Mouse (Mus musculus) urinary bladder, postnatal 14 days (tissue): ENCODE measurements around the gene Rerg.

ENCODE experiments used
- DNase-seq: peaks from one replicate; pipeline ENCODE4 v3.0.0; 2021; ENCODE audit warnings: low spot score

The Rerg gene

GRCm38 (mm10) chr6:137162481-137162880, 7.8 kb downstream of the Rerg start:
- DNase-seq: no peak

DNA sequence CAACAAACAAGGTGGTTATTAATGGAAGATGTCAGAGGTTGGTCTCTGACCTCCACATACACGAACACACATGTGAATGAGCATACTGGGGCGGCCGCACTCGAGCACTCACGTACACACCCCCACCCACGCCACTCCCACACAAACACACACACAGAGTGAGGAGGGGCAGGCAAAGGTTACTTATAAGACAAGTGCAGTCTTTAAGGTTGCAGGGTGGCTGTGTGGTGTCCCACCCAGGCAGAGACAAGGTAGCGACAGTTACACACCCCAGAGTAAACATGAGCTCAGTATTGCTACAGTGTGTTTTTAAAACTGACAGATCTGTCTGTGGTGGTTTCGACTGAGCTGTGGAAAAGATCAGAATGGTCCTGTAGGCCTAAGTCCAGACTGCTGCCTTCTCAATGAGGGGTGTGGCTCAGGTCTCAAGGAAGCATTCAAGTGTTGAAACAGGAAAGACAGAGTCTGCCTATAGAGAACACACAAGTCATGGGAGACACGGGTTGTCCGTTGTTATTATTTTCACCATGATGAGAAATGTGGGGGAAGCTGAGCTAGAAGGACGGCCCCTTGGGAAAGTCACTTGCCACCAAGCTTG, 8.7 kb downstream of the Rerg start:
- no peak for DNase-seq

- DNase-seq: no peak
Measured at GRCm38 (mm10) chr6:137159372-137159926, 10.8 kb downstream of the Rerg start.

DNA sequence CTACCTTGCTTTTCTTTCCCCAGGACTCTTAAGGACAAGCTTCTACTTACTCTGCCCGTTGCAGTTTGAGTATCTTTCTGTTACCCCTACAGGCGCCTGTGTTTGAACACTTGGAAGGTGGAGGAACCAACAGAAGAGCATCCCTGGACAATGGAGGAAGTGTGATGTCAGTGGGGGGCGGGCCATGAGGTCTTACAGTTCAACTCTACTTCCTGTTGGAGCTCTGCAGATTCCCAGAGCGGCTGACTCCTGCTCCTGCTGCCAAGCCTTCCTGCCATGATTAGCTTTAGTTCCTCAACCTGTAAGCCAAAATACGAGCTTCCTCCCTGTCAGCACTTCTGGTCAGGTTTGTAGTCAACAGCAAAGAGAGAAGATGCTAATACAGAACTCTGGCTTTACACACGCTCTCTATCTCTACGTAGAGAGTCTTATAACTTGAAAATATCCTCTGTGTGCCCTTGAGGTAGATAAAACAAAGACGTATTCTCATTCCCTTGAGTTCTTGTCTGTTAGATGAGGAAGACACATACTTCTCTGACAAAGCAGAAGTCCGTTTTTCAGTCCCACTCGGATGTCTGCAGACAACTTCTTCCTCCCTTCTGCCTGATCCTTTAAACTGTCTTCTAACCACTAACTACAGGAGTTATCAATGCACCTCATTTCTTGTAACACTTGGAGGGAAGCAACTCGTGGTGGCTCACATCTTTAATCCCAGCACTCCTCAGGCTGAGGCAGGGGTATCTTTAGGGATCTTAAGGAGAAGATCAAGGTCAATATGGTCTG, 13.7 kb downstream of the Rerg start:
- DNase-seq: no peak

DNA sequence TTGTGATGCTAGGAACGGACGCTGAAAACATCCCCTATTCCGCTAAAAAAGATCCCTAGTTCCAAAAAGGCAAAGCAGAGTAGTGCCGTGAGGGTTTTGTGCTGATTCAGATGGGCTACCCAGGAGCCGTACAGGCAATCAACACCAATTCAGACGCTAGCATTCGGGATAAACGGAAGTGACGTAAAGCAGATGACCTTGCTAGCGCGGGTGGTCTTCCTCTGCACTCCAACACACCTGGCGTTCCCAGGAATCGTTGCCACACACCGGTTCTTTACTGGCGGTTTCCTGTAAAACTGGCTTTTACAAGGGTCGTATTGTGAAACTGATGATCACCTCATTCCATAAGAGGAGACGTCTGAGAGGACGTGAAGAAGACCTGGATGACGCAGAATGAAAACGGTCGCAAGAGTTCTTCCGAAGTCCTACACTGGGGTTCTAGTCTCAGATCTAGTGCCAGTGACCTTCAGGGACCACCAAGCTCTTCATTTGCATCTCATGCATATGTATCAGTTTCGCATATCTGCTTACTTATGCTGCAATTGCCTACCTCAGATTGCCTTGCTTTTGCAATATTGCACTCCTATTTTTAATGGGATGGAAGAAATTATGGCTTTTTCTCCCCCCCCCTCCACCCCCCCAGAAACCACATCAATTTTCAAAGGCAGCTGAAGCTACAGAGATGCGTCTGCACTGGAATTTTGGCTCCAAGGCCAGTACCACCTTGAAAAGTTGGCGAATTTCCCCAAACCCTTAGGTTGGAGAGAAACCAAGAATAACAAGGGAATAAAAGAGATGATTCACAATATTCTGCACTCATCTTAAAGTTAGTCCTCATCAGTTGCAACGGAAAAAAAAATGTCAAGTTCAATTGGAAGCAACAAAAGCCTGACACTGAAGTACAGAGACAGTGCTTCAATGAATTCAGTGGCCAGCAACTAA, 14.8 kb downstream of the Rerg start:
- DNase-seq: no peak

DNA sequence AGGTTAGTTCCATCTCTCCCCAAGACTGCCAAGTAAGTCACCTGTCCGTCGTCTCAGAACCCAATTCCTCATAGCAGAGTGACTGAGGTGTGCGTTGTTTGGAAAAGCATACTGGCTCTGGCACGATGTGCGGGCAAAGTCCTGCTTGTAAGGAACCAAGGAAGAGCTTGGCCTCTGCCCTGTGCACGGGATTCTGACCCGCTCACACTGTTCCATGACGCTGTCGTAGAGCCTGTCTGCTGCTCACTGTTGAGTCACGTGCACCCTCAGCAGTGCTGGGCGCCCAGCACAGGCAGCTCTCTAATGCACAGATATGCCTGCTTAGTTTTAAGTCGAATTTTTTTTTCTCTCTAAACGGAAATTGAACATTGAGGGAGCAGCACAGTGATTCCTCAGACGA, 17.3 kb downstream of the Rerg start:
- no peak for DNase-seq

- DNase-seq: no peak
Measured at GRCm38 (mm10) chr6:137151015-137151414, 19.3 kb downstream of the Rerg start.

- no peak for DNase-seq
Measured at GRCm38 (mm10) chr6:137149833-137150232, 20.5 kb downstream of the Rerg start.

GRCm38 (mm10) chr6:137146910-137147309, 23.4 kb downstream of the Rerg start:
- DNase-seq: no peak

DNA sequence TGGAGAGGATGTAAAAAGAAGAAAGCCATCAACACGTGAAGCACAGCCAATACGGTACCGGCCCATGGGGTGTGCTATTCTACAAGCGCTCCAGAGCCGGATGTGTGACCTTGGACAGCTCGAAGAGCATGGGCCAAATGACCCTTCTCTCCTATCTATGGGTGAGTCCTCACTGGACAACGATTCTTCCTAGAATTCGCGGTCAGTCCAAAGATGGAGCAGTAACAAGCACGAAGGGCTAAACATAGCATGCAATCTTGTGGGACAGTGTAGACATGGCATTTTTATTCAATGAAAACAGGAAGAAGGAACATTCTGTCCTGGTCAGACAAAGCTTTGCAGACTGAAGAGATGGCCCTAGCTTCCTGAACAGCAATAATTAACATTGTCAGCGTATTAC, 24.7 kb downstream of the Rerg start:
- no peak for DNase-seq

GRCm38 (mm10) chr6:137144958-137145535, 25.2 kb downstream of the Rerg start:
- no peak for DNase-seq

DNA sequence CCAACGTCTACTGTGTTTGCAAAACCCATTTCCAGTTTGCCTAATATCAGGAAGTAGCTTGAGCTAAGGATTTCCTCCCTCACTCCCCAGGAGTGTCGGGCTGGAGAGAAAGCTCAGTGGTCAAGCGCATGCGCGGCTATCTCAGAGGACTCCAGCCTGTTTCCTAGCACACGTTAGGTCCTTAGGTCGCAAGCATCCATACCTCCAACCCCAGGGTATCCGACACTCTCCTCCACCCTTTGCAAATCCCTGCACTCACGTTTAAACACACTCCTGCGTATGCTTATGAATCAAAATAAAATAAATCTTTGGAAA, 25.8 kb downstream of the Rerg start:
- DNase-seq: no peak

GRCm38 (mm10) chr6:137143818-137144525, 26.3 kb downstream of the Rerg start:
- DNase-seq: no peak

- no peak for DNase-seq
Measured at GRCm38 (mm10) chr6:137142796-137143195, 27.5 kb downstream of the Rerg start.

- DNase-seq: no peak
Measured at GRCm38 (mm10) chr6:137141247-137141820, 29.0 kb downstream of the Rerg start.

DNA sequence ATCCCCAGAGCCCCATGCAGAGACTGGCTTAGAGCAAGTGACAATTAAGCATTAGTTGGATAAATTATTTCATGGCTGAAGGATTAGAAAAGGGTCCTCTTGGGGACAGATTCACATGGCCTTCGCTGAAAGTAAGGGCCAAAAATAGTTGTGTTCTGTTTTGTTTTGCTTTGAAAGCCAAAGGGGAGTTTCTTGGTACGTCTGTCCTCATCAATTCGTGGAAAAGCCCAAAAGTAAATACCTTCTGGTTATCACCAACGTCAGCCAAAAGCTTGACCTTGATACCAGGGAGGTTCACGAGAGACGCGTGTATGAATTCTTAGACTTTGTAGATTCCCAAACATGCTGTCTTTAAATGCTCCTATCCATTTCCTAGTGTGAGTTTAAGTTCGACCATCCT, 31.5 kb downstream of the Rerg start:
- no peak for DNase-seq

DNA sequence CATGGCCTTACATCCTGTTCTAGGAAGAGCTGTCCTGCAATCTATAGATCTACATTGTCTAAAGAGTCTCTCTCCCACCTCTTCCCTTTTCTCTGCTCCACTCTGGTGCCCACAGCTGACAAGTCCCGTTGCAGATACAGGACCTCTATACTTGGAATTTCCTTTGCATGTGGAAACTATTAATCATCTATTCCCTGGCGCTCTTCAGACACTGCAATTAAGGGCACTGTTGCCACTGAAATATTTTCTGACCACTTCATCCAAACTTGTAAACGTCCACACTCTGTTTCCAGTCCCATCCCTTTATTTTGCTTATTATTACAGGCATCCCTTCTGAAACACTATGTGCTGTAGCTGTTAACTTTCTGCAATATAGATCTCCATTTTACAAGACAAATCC, 31.9 kb downstream of the Rerg start:
- no peak for DNase-seq

DNA sequence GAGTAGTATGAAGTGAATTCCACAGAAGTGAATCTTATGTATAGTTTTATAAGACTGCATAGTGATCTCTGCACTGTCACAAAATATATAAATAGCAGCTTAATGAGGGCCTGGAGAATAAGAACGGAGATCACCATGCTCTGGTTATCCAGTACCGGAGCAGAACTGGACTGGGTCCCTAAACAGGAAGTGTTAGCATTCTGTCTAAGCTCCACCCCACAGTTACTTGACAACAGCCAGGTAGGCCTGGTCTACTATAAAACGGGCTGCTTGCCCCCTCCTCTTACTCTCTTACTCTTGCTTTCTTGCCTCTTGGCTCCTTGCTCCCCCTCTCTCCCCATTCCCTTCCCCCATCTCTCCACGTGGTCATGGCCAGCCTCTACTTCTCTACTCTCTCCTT, 33.9 kb downstream of the Rerg start:
- DNase-seq: no peak

- no peak for DNase-seq
Measured at GRCm38 (mm10) chr6:137135506-137136391, 34.5 kb downstream of the Rerg start.

- DNase-seq: no peak
Measured at GRCm38 (mm10) chr6:137131794-137132193, 38.5 kb downstream of the Rerg start.
